Mouse (Mus musculus): ENCODE data around the gene Mup20. TPM values are rescaled to one million over a fixed set of nuclear protein-coding genes. Genes with fewer than 3 reads are reported as not detected.
"Not testable (repeated sequence)": the region's sequence is repeated elsewhere in the genome, so short reads cannot be mapped to it uniquely, and the experiment has no call there.

Mup20 gene
- not detected for total RNA-seq (2021)
- long read RNA-seq, experiment 1: 0 reads
- long read RNA-seq, experiment 2: 0 reads

- intact Hi-C loops (cut with DNase I); DNase-seq (ENCODE audit: extremely low spot score in 1 of 2, low spot score in 2 of 2): not testable (repeated sequence)
These were observed at the start of gene Mup20 for GRCm38 (mm10) chr4:62054058-62054457. Mup20 (minus strand) TSS chr4:62054158.

GRCm38 (mm10) chr4:62103366-62103765 is 49.4 kb upstream of the Mup20 start:
- peak; percentile 11 to 25 for DNase-seq (ENCODE audit: extremely low spot score in 1 of 2, low spot score in 2 of 2)
- H3K27ac ChIP-seq; intact Hi-C loops (cut with DNase I); H3K4me3 ChIP-seq: not testable (repeated sequence)
- TF ChIP-seq CTCF (IDR thresholded peaks at IDR 0.05): peak; percentile 76

More at GRCm38 (mm10) chr4:62054058-62054457, at the start of gene Mup20:
- H3K27ac ChIP-seq, H3K4me3 ChIP-seq: not testable (repeated sequence)

GRCm38 (mm10) chr4:62087953-62088352 is 34.0 kb upstream of the Mup20 start:
- intact Hi-C loops (cut with DNase I): loop anchor here (5.0 kb wide), 1 partner anchor 69 kb away; no protein-coding TSS in a partner anchor
- H3K27ac ChIP-seq: no peak overlapping the region
- no peak for TF ChIP-seq CTCF (IDR thresholded peaks at IDR 0.05)
- H3K4me3 ChIP-seq: no peak overlapping the region
- DNase-seq (ENCODE audit: extremely low spot score in 1 of 2, low spot score in 2 of 2): no peak

GRCm38 (mm10) chr4:62087241-62087640 is 33.3 kb upstream of the Mup20 start, which contains the start of gene Mup3:
Mup3 (minus strand) TSS chr4:62087342.
- no peak for DNase-seq (ENCODE audit: extremely low spot score in 1 of 2, low spot score in 2 of 2)
- no peak for TF ChIP-seq CTCF (IDR thresholded peaks at IDR 0.05)
- Histone ChIP-seq H3K4me3 (no peak within 1 kb of the TSS), H3K27ac (no peak within 1 kb of the TSS)
- intact Hi-C loops (cut with DNase I): loop anchor here (5.0 kb wide), 1 partner anchor 70 kb away; no protein-coding TSS in a partner anchor

GRCm38 (mm10) chr4:62082755-62083154 is 28.8 kb upstream of the Mup20 start:
- H3K27ac ChIP-seq: no peak overlapping the region
- intact Hi-C loops (cut with DNase I): no loop called here
- no peak overlapping the region for H3K4me3 ChIP-seq
- no peak for TF ChIP-seq CTCF (IDR thresholded peaks at IDR 0.05)
- DNase-seq (ENCODE audit: extremely low spot score in 1 of 2, low spot score in 2 of 2): no peak

- intact Hi-C loops (cut with DNase I): no loop called here
- no peak overlapping the region for H3K27ac ChIP-seq
- no peak overlapping the region for H3K4me3 ChIP-seq
- TF ChIP-seq CTCF (IDR thresholded peaks at IDR 0.05): no peak
- no peak for DNase-seq (ENCODE audit: extremely low spot score in 1 of 2, low spot score in 2 of 2)
These were observed 21.2 kb upstream of the Mup20 start for GRCm38 (mm10) chr4:62075126-62075525.

- H3K4me3 ChIP-seq; DNase-seq (ENCODE audit: extremely low spot score in 1 of 2, low spot score in 2 of 2); intact Hi-C loops (cut with DNase I); H3K27ac ChIP-seq: not testable (repeated sequence)
These were observed 822 bp upstream of the Mup20 start for GRCm38 (mm10) chr4:62054780-62055179.

- no peak for DNase-seq (ENCODE audit: extremely low spot score in 1 of 2, low spot score in 2 of 2)
- TF ChIP-seq CTCF (IDR thresholded peaks at IDR 0.05): no peak
- Histone ChIP-seq H3K4me3 (no peak overlapping the region), H3K27ac (no peak overlapping the region)
- intact Hi-C loops (cut with DNase I): no loop called here
These were observed 27.7 kb downstream of the Mup20 start for GRCm38 (mm10) chr4:62026281-62026680.

- no peak for TF ChIP-seq CTCF (IDR thresholded peaks at IDR 0.05)
- no peak for DNase-seq (ENCODE audit: extremely low spot score in 1 of 2, low spot score in 2 of 2)
- H3K4me3 ChIP-seq: no peak overlapping the region
- no peak overlapping the region for H3K27ac ChIP-seq
- intact Hi-C loops (cut with DNase I): no loop called here
These were observed 29.6 kb downstream of the Mup20 start for GRCm38 (mm10) chr4:62024256-62024959.

- no peak for DNase-seq (ENCODE audit: extremely low spot score in 1 of 2, low spot score in 2 of 2)
- no peak for TF ChIP-seq CTCF (IDR thresholded peaks at IDR 0.05)
- intact Hi-C loops (cut with DNase I): no loop called here
These were observed 30.3 kb downstream of the Mup20 start for GRCm38 (mm10) chr4:62023646-62024045.

GRCm38 (mm10) chr4:62023120-62023519 is 30.8 kb downstream of the Mup20 start:
- Histone ChIP-seq H3K27ac (no peak overlapping the region), H3K4me3 (no peak overlapping the region)
- TF ChIP-seq CTCF (IDR thresholded peaks at IDR 0.05): no peak
- intact Hi-C loops (cut with DNase I): no loop called here
- no peak for DNase-seq (ENCODE audit: extremely low spot score in 1 of 2, low spot score in 2 of 2)

More at GRCm38 (mm10) chr4:62023646-62024045, 30.3 kb downstream of the Mup20 start:
- H3K27ac ChIP-seq: no peak overlapping the region
- no peak overlapping the region for H3K4me3 ChIP-seq

GRCm38 (mm10) chr4:62020511-62020910 is 33.4 kb downstream of the Mup20 start:
- intact Hi-C loops (cut with DNase I); H3K4me3 ChIP-seq; DNase-seq (ENCODE audit: extremely low spot score in 1 of 2, low spot score in 2 of 2); H3K27ac ChIP-seq: not testable (repeated sequence)

Other genes with a start within 250 kb of the Mup20 start
- under 1 TPM; 0.63 to 0.77 TPM for gene Mup5, start 218.9 kb downstream of the Mup20 start, total RNA-seq (2021)
- gene Mup3, start 33.2 kb upstream of the Mup20 start, total RNA-seq (2021): not detected
- not detected for gene Mup21, start 96.7 kb upstream of the Mup20 start, total RNA-seq (2021)
- 10 to 100 TPM; 20.6 TPM for gene Zfp37, start 176.9 kb upstream of the Mup20 start, total RNA-seq (2021)
- gene Slc31a2, start 208.4 kb upstream of the Mup20 start, total RNA-seq (2021): 1 to 10 TPM; 8.0 to 8.4 TPM